In the genomic region with DNA sequence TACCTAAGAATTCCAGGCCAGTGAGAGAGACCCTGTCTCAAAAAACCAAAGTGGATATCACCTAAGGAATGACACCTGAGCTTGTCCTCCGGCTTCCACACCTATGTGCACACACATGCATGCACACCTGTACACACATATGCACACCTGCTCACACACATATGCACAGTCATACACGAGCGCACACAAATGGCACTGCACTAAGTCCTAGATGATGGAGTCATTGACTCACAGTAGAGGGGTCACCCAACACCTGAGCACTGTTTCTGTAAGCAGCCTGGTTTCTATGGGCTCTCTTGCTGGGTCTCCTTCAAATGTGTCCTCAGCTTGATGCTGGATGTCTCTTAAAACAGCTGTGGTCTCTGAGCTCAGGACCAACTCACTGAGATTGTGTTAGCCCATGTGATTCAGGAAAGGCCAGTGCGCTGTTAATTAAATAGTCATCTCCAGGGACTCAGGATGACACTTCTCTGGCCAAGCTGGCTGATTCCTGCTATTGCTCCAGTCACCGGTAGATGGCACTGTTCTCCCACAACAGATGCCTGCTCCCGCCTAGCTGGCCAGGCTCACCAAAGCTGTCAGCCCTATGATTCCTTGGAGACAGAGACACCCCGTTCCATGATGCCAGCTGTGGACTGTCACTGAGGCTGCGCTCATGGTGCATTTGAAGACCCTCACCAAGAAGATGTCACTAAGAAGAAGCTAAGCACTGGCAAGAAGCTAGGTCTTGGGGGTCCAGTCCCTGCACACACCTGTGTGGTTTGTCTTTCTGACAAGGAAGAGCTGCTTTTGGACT, we compare ENCODE assay signal across 8 mouse cellular contexts.
DNase-seq lines count a peak whose midpoint lies in the region; TF ChIP-seq lines count a peak whose summit lies in the region.

No protein-coding gene starts in this region.

- peaks cover 20% of the 10 kb centered on the region for H3K9me3 ChIP-seq in megakaryocyte, embryonic 14.5 days

- H3K27ac ChIP-seq in gastrocnemius, adult 2 months: no peak overlapping the region

- H3K27me3 ChIP-seq in megakaryocyte, embryonic 14.5 days (replicated peaks): peaks cover 17% of the 10 kb centered on the region

- peak; percentile 96 for TF ChIP-seq CTCF in gastrocnemius, adult 2 months (IDR thresholded peaks at IDR 0.05)

- peak; percentile 49 for DNase-seq in WW6 (ENCODE audit: low read depth, low spot score)
- DNase-seq in cerebellum, postnatal 4 days (ENCODE audit: low spot score in 2 of 2): peak; percentile 57 to 69
- DNase-seq in gastrocnemius, adult 2 months: peak; percentile 75
- DNase-seq in hindlimb bud, embryonic 11.5 days (ENCODE audit: extremely low spot score, low read depth, low spot score): peak; percentile 57
- DNase-seq in left cerebral cortex, adult 8-10 months (ENCODE audit: low spot score in 2 of 2): peak; percentile 41 to 42
- DNase-seq in right cerebral cortex, postnatal 10 days (ENCODE audit: low spot score in 2 of 2): peak; percentile 75 to 83
- DNase-seq in urinary bladder, postnatal 14 days (ENCODE audit: low spot score): peak; percentile 68

- intact Hi-C loops in gastrocnemius, adult 2 months (cut with DNase I): loop anchor here (2.0 to 5.0 kb wide), 3 partner anchors 65 to 343 kb away; no protein-coding TSS in a partner anchor

- H3K36me3 ChIP-seq in megakaryocyte, embryonic 14.5 days (replicated peaks; ENCODE audit: low read length): no peaks in the 10 kb centered on the region

- H3K4me1 ChIP-seq in megakaryocyte, embryonic 14.5 days: peaks cover 14% of the 10 kb centered on the region

- H3K4me3 ChIP-seq in gastrocnemius, adult 2 months: peak overlapping the region; percentile 48
- peak overlapping the region; percentile 57 for H3K4me3 ChIP-seq in megakaryocyte, embryonic 14.5 days (replicated peaks)
